Mouse (Mus musculus): Measurements from ENCODE around the gene Rel.
"Not testable (repeated sequence)": the region's sequence is repeated elsewhere in the genome, so short reads cannot be mapped to it uniquely, and the experiment has no call there.

The Rel gene

DNA sequence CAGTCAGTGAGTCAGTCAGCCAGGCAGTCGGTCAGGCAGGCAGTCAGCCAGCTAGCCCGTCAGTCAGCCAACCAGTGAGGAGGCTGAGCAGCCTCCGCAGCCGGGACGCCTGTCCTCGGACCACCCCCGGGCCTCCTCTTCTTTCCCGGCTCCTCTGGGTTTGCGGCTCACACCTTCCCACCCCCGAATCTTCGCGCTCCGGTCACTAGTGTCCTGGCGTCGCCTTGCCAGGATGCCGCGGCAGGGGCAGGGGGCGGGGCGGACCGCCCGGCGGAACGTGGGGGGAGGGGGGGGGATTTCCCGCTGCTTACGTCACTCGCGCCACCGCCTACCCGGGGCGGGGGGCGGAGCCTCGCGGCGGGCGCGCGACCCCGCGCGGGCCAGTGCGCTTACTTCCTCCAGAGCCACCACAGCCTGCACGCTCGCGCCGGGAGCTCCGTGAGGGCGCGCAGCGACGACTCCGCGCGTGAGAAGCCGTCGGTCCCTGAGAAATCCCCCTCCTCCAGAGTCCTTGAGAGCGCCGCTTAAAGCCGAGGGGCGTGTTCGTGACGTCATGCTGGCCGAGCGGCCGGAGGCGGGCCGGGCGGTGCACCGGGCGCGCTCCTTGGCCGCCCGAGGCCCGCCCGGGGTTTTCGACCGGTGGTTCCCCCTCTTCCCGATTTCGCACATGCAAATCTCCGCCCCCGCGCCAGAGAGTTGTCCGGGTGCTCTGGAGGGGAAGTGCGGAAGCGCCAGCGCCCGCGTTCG is at the start of gene Rel:
Gene Rel, minus strand, starts transcription at position 211 of the 747 bp plus-strand sequence.
- in situ Hi-C loops (cut with MboI, MseI): loop anchor here in 1 of 2 experiments (5.0 kb wide), 1 partner anchor 939 kb away; no protein-coding TSS in a partner anchor

DNA sequence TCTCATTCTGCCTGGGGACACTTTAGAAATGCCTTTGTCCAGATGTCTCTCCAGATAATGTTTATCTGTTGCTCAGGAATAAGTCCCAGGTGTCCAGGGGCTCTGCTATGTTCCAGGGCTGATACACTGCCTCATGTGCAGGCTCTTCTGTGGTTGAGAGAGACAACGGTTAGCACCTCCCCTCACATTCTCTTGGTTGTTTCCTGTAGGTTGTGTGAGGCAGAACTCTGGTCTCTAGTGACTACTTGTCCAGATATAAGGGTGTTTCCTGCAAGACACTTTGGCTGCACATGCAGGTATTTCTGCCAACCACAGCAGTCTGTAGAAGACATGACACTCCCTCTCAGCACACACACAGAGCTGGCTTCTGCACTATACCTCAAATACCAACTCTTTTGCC is 48.0 kb upstream of the Rel start:
- in situ Hi-C loops (cut with MboI, MseI): loop anchor here in 1 of 2 experiments (10.0 kb wide), 1 partner anchor 1504 kb away; no protein-coding TSS in a partner anchor

DNA sequence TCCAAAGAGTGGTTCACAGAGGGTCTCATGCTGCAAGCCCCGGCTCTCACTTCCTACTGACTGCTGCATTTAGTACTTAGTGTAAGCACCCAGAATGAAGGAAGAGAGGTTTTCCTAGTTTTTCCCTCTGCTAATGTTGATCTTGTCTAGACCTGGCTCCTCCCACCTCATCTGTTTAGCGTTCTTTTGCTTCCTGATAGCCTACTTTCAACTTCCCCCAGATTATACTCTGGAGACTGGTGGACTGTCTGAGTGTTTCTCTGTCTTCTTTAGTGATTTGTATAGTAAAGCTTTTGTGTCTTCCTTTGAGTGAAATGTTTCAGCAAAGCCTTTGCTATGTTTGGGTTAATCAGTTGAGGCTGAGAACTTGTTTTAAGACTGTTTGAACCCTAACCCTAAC is 40.0 kb upstream of the Rel start:
- in situ Hi-C loops (cut with MboI, MseI): loop anchor here (5.0 to 10.0 kb wide), 3 partner anchors 42 to 1496 kb away; no protein-coding TSS in a partner anchor

DNA sequence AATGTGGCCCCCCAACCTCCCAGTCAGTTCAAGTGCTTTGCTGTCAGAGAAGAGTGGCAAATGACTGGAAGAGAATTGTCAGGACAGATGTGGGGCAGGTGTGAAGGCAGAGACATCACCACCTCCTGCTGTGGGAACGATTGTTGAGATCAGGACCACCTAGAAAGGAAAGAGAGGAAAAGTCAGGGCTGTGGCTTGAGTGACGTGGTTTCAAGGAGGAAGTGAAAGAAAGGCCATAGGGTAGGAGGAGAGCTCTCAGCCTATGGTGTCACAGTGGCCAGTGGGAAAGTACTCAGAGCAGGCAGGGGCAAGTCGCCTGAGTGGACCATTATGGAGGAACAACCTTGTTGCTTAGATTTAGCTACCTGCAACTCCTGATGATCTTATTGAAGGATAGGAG is 34.9 kb upstream of the Rel start:
- in situ Hi-C loops (cut with MboI, MseI): no loop called here

DNA sequence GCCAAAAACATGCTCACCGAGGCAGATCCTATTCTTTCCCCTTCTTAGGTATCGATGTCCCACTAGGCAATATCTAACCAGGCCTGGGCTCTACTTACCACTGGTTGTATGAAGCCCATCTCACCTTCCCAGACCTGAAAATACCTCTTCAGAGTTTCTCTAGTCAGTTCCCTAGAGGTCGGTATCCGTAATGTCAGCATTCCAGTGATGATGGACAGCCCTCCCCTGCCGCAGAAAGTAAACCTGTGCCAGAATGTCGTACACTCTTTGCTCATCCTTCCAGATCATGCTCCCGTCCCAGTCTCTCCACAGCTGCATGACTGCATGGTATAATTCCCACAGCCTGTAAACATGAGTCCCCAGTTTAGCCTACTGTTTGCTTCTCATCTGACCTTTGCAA is 32.4 kb upstream of the Rel start:
- in situ Hi-C loops (cut with MboI, MseI): no loop called here

DNA sequence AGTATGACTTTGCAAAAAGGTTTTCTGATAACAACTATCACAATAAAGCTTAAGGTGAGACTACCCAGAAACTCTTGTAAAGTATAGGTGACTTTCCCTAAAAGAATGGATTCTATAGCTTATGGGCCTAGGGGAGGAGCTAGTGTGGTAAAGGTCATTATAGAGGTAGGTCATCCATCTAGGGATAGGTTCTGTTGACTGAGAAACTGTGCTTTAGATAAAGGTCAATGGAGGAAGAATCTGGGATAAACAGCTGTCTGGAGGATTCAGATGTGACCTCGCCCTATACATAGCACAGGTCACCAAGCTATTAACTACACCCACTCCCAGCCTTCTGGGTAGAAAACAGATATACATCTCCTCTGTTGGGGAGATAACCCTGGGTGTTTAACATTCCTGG is 31.5 kb upstream of the Rel start:
- in situ Hi-C loops (cut with MboI, MseI): no loop called here

DNA sequence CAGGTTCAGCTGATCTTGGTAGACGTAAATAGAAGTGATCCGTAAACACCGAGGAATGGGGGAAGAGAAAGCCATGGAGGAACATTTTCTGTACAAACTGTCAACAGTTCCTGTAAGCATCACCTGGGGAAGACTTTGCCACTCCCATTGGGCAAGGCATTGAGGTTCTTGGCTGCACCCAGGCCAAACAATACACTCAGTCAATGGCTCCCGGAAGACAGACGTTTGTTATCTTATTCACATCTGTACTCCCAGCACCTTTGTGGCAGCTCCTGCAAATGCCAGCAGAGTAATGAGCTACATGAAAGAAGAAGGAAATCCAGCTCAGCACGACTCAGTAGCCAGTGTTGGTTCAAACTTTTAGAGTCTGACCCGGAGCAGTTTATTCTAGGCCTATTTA is 31.1 kb upstream of the Rel start:
- in situ Hi-C loops (cut with MboI, MseI): no loop called here

DNA sequence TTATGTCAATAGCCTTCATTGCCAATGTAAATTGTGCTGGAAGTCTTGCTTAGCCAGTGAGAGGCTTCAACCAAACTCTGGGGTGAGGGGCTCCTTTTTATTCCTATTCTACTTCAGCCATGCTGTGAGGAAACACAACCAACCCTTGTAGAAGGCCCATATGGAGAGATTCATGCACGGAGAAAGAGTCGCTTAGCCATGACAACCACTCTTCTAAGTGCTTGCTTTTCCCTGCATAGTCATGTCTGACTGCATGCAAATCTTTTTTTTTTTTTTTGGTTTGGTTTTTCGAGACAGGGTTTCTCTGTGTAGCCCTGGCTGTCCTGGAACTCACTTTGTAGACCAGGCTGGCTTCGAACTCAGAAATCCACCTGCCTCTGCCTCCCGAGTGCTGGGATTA is 12.9 kb upstream of the Rel start:
- in situ Hi-C loops (cut with MboI, MseI): not testable (repeated sequence)

DNA sequence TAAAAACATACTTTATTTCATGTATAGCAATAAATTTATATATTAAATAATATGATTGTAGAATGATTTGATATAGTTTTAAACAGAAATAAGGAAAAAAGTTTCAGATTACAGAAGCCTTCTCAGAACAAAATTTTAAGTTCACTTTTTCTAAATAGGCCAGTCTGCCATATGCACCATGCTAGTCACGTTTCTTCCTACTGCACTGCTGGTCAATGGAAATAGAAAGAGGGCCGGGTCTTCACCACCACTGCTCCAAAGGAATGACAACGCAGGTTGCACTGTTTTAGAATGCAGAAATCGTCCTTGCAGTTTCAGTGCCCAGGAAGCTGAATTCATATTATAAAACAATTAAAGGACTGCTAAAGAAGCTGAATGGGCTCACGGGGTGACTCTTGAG is 12.3 kb upstream of the Rel start:
- in situ Hi-C loops (cut with MboI, MseI): no loop called here

DNA sequence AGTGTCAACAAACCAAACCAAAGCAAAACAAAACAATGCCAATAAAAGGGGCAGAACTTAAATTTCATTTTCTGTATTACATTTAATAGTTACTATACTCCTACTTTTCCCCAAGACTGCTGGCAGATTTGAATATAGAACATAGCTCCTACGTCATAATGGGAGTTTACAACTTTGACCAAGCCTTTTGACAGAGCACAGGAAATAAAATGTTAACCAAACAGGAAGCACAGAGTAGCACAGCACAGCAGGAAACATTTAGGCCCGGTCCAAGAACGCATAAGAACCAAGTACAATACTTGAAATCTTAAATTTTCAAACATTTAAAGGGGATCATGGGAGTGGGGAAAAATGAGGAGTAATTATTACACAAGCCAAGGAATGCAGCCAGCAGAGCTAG is 11.3 kb upstream of the Rel start:
- in situ Hi-C loops (cut with MboI, MseI): no loop called here

DNA sequence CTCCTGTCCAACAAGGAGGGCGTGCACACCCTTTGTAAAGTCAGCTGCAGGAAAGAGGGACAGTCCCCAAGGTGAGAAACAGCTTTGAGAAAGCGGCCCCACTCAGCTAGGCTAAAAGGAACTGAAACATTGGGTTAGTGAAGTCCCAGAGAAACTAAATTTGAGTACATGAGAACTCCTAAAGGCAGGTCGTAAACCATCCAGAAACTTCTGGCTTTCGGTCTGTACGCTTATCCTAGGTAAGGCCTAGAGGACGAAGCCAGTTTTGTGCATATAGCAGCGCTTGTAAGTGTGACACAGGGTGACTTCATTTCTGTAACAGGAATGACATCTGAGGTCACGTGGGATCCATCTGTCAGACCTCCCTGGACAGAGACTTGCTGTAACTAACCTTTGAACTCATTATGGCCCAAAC is 8.0 kb upstream of the Rel start:
- in situ Hi-C loops (cut with MboI, MseI): no loop called here

DNA sequence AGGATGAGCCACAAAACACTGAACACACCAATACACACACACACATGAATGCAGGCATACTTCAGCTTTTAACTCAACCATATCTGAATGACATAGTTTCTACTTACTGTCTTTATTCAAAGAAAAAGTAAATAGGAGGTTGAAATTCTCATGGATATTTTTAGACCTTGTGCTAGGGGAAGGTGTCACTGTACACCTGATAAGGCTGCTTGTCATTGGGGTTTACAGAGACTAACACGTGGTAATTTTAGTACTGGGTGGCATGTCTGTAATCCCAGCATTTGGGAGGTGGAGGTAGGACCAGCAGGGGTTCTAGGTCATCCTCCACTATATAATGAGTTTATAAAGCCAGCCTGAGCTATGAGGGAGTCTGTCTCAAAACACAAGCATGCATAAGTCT is 1.7 kb upstream of the Rel start:
- in situ Hi-C loops (cut with MboI, MseI): loop anchor here in 1 of 2 experiments (5.0 kb wide), 1 partner anchor 940 kb away; no protein-coding TSS in a partner anchor

DNA sequence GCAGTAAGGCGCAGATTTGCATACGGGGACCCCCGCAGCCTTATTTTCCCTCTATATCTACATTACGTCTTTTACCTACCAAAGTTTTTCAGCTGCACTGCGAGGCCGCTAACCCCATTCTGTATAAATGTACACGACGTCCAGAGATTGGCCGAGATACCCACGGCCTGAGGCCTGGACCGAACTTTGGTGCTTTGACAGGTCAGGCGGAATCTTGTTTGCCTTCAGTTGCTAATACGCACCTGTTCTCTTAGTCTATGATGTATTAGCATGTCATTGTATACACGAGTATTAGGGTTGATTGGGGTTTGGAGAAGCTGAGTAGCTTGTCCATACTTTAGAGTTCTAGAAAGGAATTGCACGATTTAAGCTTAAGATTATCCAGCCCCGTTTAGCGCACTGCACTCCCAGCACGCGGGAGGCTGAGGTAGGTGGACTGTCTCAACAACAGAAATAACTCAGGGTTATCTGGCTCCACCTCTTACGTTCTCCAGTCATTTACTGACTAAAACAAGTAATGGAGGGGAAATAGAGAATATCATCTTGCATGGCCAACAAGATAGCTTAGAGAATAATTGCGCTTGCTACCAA is 832 bp upstream of the Rel start:
- in situ Hi-C loops (cut with MboI, MseI): loop anchor here in 1 of 2 experiments (5.0 kb wide), 1 partner anchor 939 kb away; no protein-coding TSS in a partner anchor

DNA sequence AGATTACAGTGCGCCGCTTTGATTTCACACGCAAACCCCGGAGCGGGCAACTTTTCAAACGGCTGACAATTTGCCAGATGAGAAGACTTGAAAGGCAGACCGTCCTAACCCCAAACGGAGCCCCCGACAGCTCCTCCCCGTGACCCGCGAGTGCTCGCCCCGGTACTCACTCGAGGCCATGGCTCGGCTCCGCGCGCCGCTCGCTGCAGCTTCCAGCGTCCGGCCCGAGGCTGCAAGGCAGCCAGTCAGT is 335 bp downstream of the Rel start:
- in situ Hi-C loops (cut with MboI, MseI): loop anchor here in 1 of 2 experiments (5.0 kb wide), 1 partner anchor 938 kb away; no protein-coding TSS in a partner anchor

DNA sequence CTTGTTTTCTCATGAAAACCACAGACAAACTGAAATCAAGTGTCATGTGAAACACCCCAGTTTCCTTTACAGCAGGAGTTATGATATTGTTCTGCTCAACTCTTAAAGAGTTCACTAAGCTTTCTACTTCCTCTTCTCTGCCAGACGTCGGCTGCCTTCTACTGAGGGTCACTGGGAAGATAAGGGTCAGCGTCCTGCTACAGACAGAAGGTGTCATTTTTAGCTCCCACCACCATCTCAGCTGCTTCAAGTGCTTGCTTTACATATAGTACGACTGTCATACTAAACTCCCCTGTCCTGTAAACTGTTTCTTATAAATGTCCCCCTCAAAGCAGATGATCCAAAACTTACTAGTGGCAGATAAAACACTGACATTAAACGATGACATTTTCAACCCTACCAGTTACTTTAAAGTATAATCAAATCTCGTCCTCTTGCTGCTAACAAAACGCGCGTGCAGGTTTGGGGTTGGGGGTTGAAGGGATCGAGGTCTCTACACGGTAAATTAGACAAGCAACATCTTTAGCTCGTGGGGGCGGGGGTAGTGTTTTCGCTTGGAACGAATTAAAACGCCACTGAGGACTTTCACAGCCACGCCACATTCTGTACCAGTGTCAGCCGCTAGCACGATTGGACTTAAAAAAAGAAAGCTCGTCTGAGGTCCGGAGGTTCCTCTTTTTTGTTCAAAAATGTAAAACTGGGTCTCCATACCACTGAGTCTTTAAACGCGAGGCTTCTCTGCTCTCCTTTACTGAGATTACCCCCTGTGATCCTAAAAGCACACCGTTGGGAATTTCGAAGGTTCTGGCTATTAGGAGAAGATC is 872 bp downstream of the Rel start:
- in situ Hi-C loops (cut with MboI, MseI): loop anchor here in 1 of 2 experiments (5.0 kb wide), 1 partner anchor 938 kb away; no protein-coding TSS in a partner anchor

DNA sequence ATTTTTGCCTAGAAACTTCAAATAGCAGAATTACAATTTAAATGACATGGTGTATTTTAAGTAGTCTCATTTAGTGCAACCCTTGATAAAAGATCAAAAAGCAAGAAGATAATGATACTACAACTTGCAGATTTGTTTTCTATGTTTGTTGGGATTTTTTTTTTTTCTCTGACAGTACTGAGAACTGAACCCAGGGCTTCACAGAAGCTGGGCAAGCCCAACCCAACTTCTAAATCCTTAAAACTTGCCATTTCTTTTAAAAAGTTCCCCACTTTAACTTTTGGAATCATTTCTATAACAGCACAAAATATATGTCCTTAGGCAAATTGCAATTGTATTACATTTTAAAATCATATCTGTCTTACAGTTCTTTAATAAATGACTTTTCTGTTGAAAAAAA is 1.7 kb downstream of the Rel start:
- in situ Hi-C loops (cut with MboI, MseI): no loop called here

DNA sequence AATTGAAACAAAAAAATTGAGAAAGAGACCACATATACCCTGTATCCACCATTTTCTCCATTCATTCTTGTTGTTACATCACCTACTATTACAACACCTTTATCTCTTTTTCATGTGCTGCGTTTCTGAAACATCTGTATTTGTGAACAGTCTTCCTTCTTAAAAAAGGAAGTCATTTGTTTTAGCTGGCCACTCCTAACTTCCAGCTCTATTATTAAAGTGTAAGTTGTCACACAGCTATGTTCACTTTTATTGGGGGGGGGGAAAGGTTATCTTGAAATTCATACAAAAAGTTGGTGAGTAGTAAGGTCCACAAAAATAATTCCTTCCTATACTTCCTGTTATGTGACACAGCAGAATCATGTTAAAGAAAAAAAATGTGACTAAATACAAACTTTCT is 2.8 kb downstream of the Rel start:
- in situ Hi-C loops (cut with MboI, MseI): no loop called here

DNA sequence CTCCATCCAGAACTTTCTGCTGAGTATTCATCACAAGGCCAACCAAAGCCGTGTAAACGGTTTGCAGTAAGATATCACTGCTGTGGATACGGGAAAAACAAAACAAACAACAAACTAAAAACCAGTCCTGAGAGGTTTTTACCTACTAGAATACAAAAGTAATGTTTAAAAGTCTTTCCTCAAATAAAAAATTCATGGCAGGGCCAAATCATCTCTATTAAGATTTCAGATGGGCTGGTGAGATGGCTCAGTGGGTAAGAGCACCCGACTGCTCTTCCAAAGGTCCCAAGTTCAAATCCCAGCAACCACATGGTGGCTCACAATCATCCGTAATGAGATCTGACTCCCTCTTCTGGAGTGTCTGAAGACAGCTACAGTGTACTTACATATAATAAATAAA is 3.4 kb downstream of the Rel start:
- in situ Hi-C loops (cut with MboI, MseI): not testable (repeated sequence)

DNA sequence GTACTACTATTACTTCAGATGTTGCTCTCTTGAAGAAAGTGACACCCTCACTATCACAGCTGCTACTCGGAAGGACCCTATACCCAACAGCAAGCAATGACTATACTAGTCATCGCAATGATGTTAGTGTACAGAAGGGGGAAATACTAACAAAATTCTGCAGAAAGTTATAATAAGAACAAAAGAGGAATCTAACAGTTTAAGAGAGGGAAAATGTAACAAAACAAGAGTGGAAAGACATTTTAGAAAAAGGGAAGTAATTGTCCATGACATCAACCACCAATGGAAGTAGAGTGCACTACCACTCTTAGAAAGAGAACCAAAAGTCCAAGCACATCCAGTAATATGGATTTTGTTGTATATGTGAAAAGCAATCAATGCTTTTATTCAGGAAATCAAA is 8.1 kb downstream of the Rel start:
- in situ Hi-C loops (cut with MboI, MseI): no loop called here

DNA sequence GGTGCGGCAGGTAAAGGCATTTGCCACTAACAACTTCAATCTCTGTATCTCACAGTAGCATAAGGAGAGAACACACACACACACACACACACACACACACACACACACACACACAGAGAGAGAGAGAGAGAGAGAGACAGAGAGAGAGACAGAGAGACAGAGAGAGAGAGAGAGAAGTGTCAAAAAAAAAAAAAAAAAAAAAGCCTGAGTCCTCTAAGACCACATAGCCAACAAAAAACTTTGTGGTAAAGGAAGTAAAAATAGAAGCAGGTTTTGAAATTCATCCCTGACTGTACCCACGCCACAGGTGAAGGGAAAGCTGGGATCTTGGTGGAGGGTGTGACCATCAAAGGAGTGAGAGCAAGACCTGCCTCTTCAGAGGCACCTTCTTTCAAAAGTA is 12.6 kb downstream of the Rel start:
- in situ Hi-C loops (cut with MboI, MseI): no loop called here

DNA sequence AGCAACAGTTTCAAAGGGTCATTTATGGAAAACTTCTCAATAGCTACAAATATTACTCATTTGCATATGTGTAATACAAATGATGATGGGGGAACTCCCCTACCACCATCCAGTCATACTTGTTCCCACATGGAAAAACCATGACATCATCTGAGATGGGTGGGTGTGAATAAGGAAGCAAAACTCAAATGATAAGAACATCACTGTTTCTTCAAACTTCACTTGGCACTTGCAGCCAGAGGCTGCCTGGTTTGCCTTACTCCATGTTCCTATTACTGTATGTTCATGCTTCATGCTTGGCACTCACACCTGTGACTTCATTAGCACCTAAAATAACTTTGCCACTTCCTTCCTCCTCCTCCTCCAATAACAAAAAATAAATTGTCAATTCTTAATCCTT is 16.4 kb downstream of the Rel start:
- in situ Hi-C loops (cut with MboI, MseI): no loop called here

DNA sequence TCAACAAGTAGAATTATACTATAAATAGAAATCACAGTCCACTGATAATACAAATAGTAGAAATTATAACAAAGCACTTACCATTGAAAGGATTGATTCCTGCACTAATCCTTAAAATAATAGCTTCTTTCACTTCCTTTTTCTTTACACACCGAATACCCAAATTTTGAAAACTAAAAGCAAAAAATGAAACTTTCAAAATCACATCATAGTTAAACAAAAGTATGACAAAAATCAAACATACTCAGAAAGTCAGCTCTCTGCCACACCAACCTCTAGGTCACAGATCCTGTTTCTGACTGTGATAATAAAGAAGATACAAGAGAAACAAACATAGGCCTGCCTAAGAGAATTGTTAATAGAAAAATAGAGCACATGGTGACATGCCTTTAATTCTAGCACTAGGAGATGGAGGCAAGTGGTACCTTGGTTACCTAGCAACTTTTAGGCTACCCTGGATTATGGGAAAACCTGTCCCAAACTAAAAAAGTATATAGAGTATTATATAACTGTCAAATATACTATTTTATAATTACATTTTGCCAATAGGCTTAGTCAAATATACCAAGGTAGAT is 17.5 kb downstream of the Rel start:
- in situ Hi-C loops (cut with MboI, MseI): no loop called here
